Mouse (Mus musculus) erythroblast, embryonic 14.5 days (primary cell): ENCODE results near the gene Map3k20.

Experiments
- GATA1 ChIP-seq: IDR thresholded peaks from 2 replicates; pipeline ENCODE4 v1.6.1; 2012; ENCODE audit warnings: low read length, inconsistent platforms, mixed read lengths
- TAL1 ChIP-seq: IDR thresholded peaks from 3 replicates; pipeline ENCODE4 v1.6.1; 2012; ENCODE audit warnings: low read length, inconsistent platforms, mixed read lengths

DNA sequence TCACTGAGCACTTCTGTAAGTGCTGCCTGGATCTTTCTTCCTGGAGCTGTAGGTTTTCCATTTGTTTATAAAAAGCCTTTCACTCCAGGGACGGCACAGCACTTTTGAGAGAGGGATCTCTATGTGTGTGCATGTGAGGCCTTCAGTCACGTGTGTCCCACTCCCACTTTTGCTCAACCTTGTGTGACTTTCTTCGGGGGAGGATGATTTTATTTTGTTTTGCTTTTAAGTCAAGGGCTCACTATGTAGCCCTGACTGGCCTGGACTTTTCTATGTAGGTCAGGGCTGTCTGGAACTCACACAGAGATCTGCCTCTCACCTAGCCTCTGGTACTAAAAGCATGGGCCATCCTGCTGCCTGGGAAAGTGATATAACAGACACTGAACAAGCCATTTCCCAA lies 88.6 kb downstream of the Map3k20 start:
- TF ChIP-seq TAL1 (no peak), GATA1 (no peak)
